Mouse (Mus musculus) right cerebral cortex, postnatal 4 days (tissue): ENCODE data around the gene Ctbs.
"Not testable (repeated sequence)": the region's sequence is repeated elsewhere in the genome, so short reads cannot be mapped to it uniquely, and the experiment has no call there.

ENCODE experiments used
- DNase-seq: peaks from one replicate; pipeline ENCODE4 v3.0.0-alpha.2; 2022

Gene Ctbs

DNA sequence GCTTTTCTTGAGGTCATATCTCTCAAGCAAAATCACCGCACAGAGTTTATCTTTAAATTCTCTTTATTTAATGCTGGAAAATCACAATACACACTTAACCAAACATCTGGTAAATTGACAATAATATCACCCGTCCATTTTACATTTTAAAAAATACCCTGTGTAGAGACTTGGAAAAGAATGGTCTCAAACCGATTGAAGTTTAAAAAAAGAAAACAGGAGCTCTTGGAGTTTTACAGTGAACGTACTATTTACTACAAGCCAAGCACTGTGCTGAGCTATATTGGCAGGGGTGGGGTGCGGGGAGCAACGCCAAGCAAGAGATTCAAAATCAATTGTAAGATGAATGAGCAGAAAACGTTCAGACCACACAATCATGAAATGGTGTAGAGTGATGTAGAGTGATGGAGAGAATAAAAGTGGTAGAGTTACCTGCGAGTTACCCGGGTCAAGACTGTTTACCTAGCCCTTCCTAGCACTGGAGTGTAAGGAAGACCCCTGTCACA lies at the start of gene Ctbs:
Ctbs (plus strand) TSS at position 51 of the 506 bp plus-strand sequence.
- DNase-seq, result no peak

DNA sequence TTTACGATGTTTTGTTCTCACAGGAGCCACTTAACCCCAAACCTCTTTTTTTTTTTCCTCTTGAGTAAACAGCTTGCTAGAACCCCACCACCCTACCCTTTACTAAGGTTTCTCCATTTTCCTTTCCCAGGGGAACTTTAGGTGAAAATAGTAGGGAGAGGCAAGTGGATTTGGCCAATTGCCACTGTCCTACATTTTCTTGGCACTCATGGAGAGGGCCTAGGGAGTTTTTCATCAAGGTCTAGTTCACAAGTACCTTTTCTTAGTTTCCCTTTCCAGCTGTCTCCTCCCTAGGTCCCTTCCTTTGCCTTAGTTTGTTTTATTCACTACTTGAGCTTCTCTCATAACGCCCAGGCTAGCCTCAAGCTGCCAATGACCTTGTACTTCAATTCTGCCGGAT lies 45.8 kb upstream of the Ctbs start:
- DNase-seq, result no peak

DNA sequence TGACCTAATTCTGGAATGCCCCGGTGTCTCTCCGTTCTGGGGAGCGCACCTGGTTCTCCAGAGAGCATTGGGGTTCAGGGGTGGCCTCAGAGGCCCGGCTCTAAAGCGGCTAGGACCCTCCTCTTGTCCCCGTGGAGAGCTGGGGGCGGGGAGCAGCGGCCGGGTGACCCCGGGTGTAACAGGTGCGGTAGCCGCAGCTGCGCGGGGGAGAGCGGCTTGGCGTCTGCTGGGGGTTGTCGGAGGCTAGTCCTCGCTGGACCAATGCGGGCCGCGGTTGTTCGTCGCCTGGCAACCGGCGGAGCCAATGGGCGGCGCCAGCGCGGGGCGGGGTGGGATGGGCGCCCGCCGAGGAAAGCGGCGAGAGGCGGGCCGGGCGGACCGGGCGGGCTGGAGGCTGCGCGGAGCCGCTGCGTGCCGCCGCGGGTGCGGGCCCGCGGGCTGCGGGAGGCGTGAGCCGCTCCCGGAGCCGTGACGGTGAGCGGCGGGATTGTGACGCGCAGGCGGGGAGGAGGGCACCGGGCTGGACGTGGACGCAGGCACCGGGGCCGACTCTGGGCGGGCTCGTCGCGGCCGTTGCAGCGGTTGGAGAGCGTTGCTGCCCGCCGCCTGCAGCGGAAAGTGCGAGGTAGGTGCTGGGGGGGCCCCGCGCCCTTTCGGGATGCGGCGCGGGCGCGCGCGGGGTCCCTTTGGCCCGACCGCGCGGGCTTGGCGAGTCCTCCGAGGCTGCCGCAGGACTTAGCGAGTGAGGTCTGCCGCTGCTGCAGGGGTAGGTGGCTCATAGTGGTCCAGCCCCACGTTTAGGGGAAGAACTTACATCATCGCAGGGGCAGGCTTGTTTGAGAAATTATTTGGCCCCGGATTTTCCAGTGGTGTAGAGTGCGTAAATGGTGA lies 45.0 kb upstream of the Ctbs start, which contains the start of gene Ssx2ip:
Ssx2ip (plus strand) TSS at position 332 of the 891 bp plus-strand sequence.
- DNase-seq, result peak; percentile 100

DNA sequence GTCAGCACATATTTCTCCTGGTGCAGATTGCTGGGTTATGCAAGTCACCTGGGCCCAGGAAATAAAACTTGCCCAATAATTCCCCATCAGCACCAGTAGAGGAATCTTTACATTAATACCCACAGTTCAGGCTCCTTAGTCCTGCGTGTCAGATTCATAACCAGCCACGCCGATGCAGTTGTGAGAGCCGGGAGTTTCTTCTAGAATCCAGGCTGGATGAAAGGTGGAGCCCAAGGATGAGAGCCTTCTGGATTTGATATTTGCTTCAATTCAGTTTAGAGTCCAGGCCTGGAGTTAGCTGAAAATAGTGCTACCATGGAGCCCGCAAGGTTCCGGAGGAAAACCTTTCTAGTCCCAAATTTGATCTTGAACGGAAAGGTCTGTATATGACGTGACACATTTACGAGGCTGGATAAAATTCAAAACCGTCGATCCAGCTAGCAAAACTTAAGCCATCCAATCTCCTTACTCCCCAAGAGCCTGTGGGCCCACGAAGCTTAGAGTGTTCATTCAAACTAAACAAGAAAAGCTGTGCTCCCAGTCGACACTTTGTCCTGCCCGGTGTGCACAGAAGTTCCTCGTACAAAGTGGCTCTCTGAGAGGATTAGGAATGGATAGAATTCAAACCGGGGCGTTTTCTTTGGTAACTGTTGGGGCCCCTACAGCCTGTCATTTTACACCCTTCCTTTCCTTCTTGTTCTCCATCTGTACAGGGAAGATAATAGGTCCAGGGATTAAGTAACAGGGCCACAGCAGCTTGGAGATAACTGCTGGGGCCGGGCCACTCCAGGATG lies 44.2 kb upstream of the Ctbs start:
- DNase-seq, result no peak

DNA sequence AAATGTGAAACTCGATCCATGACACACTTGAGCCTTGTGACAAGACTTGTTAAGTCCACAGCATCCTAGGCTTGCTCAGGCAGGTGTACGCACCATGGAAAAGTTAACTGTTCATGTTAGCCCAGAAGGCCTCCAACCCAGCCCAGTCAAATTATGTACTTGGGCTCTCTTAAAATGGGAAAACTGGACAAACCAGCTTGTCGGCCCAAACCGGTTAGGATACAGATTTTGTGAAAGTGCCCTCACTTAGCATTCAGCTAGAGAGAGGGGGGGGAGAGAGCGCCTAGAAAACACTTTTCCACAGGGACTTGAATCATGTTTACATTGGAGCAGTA lies 43.6 kb upstream of the Ctbs start:
- DNase-seq, result no peak

DNA sequence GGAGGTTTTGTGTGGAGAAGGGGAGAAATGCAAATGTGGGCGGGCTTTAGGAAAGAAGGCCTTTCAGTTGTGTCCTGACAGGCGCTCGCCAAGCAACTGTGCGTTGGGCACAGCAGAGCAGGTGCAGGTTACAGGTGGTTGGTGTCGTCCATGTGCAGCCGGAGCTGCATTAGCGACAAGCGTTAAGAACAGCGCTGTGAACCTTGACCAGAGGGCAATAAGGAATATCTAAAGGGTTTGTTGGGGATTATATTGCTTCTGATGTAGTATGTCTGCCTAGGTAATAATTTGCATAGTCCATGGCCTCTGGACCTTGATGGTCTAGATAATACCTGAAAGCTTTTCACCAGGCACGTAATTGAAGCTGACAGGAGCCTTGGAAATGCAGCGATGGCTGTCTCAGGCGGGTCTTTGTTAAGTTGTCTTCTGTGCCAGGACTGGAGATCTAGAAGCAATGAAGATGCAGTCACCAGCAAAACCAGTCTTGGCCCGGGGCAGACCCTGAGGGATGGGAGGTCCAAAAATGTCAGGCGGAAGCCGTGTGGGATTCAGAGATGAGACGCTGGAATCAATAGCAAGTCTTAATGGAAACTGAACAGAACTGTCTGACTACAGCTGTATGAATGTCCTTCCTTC lies 42.4 kb upstream of the Ctbs start:
- DNase-seq, result no peak

DNA sequence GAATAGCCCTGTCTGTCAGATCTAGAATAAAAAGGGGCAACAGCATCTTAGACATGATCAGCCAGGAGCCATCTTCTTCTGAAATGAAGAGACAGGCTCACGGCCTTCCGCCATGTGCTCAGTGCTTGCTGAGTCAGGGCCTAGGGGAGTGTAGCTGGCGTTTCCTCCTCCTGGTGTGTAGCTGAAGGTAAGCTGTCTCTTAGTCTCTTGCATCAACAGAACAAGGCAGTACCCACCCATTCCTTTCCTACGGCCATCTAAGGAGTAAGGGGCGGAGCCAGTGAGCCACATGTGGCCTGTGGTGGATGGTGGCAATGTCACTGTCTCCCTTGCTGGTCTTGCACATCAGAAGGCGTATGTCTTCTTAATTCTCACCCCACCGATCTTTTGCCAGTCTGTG lies 39.5 kb upstream of the Ctbs start:
- no peak for DNase-seq

DNA sequence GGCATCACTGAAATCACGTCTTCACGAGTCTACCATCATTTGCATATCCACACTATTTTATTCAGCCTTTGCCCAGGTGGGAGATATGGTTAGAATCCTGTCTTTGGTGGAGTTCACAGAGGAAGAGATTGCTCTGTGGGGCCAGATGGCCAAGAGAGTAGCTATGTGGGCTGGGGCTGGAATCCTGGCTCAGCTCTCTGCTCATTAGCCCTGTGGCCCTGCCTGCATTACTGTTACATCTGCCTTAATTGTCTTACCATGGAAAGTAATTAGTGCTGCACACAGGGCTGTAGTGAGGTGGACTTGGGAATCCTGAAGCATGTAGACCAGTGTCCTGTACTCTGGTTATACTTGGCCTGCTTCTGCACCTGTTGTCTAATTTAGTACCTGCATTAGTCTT lies 37.6 kb upstream of the Ctbs start:
- no peak for DNase-seq

DNA sequence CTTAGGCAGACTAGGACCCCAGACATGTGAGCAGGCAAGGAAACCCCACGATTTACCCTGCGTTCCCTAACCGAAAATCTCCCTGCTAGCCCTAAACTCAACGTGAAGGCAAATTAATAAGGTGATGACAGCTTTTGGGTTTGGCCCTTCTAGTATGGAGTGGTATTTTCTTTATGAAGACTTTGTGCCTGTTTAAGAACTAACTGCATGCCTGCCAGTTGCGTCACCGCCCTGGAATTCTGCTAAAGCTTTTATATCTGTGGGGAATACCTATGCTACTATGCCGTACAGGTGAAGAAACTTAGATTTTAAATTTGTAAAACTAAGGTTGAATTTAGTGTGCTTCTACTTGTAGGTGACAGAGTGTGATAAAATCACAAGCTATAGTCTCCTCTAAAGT lies 37.1 kb upstream of the Ctbs start:
- DNase-seq, result no peak

DNA sequence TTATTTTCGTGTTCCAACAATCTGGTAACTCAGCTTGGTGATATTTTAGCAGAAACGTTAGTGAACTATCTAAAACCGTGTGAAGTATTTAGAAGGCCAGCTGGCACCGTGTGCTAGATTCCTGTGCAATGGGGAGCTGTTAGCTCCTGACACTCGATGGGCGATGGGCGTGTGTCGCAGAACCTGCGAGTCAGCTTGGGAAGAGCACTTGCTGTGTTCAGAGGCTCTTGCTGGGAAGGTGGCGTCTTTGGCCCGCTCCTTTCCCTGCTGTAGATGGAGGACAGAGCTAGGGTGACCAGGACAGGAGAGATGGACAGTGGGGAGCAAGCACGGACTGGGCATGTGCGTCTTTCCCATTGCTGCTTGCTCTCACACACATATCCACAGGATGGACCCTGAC lies 36.6 kb upstream of the Ctbs start:
- DNase-seq, result no peak

DNA sequence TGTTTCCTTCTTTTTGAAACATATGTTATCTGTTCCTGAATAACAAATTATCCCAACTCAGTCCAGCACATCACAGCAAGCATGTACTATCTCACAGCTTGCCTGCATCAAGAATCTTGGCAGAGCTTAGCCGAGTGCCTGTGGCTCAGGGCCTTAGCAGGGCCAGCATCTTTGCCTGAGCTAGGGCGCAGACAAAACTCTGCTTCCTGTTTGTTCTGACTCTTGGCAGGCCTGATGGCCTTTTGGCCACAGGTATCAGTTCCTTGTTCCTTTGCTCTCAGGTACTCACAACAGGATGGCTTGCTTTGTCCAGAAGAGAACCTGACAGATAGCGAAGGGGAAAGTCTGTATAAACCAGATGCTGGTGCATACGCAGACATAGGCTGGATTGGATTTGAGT lies 35.6 kb upstream of the Ctbs start:
- DNase-seq, result no peak

DNA sequence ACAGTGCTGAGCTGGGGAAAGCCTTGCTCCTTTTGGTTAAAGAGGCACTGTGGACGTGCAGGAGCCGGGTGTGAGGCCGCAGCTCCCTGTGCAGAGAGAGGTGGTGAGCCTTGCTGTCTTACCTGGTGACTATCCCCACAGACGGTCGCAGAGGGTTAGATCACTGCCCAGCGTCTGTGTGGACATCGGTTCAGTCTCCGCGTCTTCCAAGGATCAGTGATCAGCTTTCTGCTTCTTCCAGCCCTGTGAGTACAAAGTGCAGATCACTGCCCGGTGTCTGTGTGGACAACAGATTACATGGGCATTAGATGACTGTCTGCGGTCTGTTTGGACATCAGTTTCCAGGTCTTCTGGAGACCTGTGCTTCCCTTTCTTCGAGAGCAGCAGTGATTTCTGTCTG lies 35.0 kb upstream of the Ctbs start:
- DNase-seq, result no peak

DNA sequence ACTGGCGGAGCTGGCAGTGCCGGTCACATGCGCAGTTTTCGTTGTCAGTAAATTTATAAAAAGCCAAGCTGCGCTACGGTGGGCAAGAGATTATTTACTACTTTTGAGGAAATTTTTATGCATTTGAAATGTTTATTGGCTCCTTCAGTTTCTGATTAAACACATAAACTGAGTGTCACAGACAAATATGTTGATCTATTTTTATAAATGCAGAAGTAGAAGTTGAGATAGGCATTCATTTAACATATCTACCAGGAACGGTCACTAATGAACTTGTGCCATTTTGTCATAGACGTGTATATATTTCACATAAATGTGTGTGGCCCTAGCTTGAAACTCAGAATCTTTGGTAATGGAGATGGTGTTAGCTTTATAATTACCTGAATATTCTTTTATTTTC lies 31.7 kb upstream of the Ctbs start:
- no peak for DNase-seq

DNA sequence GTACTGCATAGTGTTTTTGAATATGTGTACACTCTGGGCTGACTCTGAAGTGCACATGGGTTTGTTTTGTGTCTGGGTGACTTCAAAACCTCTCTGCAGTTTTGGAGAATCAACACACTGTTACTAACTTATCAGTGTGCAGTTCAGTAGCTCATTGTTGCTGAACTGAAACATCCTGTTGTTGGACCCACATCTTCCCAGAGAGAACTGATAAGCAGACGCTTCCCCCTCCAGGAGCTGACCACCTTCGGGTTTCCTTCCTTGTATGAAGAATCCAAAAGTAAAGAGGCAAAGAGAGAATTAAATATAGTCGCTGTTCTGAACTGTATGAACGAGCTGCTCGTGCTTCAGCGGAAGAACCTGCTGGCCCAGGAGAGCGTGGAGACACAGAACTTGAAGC lies 30.7 kb upstream of the Ctbs start:
- DNase-seq, result no peak

DNA sequence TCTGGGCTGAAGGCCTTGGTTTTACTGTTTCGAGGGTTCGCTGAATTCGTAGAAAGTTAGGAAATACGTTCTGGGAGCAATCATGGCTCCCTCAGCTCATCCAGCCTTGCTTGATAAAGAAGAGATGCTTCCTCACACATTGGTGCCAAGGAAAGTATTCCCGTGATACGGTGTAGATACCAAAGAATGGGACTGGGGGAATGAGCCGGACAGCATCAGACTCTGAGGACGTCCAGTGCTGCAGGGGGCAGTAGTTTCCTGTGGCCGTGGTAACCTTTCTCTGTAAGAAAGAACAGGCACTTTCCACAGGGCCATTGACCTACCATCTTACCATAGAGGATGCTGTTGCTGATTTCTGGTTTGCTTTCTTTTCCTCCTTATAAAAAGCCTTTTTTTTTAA lies 30.1 kb upstream of the Ctbs start:
- DNase-seq, result no peak

DNA sequence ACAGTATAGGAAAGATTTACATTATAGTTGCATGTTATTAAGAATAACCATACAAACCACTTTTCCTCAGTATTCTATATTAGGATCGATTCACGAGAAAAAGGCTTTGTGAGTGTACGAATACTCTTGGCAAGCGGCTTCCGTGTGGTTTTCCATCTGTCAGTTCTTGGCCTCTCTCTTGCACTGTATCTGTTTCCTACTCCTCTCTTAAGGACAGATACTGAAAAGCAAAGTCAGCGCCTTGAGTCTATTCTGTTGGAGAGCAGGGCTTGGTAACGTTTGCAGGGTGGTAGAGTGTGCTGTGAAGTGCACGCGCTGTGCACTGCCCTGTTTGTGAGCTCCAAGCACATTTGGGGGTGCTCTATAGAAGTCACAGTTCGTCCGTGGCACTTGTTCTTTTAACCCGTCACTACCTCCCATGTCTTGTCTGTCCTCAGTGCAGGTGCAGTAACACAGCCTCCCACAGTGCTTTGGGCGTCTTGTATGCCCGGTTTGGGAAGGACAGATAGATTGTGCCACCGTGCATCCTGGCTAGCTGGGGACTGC lies 29.5 kb upstream of the Ctbs start:
- DNase-seq, result no peak

DNA sequence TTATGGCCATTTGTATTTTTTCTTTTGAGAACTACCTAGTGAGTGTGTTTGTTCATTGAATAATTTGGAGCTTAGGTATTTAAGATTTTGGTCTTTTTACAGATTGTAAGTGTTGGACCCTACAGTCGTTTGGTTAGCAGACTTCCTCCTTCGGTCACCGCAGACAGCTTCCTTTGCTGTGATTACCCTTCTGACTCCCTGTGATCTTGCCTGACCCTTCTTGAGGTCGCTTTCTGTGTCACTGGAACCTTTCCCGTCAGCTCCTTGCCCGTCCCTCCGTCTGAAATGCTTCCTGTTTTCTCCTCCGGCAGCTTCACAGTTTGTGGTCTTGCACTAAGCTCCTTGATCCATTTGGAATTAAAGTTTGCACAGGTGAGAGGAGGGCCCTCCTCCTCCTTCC lies 27.8 kb upstream of the Ctbs start:
- DNase-seq, result no peak

DNA sequence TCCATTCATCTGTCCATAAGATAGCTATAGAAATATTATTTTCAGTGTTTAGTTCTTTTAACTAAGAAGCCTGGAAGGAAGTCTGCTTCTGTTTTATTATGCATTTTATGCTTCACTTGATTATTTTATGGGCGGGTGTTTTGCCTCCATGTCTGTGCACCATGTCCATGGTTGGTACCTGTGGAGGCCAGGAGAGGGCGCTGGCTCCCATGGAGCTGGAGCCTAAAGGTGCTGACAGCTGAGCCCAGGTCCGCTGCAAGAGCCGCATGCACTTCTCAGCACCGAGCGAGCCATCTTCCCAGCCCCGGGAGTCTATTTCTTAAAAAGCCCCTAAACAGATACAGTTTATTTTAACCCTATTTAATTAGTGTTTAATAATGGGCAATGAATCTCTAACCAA lies 25.9 kb upstream of the Ctbs start:
- DNase-seq, result no peak

DNA sequence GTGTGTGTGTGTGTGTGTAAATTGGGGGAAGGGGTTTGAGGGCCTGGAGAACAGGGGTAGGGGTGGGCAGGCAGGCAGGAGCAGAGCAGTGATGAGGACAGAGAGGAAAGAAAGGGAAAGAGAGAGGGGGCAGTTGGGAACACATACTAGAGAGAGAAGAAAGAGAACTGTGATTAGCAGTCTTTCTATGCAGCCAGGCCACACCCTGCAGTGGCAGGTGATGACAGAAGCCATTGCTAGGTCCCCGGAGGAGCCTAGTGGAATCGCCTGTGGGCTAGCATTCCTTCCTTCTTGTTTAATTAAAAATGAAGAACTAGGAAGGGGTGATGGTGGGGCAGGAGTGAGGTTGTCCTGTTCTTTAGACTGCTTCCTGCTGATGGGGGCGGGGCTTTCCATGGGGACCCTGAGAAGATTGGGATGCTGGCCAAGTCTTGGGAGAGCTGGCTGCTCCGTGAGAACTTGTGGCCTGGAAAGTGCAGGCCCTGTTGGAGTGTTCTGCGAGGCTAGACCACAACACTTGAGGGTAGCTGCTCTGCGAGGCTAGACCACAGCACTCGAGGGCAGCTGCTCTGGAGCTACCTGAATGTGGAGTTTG lies 25.2 kb upstream of the Ctbs start:
- no peak for DNase-seq

DNA sequence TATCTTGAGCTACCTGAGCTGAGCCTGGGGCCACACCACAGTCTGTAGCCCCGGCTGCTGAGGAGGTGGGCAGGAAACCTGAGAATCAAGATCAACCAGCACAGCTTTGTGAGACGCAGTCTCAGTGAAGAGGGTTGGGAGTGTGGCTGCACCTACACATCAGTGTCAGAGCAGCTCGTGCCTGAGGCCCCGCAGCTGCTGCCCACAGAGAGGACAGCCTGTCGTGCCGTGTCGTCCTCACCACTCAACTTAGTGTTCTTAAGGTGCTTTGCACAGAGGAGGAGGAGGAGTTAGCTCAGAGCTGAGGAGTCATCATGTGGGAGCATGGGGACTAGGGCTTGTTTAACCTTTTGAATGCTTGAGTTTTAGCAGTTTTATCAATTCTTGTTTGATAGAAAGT lies 23.7 kb upstream of the Ctbs start:
- DNase-seq, result no peak

DNA sequence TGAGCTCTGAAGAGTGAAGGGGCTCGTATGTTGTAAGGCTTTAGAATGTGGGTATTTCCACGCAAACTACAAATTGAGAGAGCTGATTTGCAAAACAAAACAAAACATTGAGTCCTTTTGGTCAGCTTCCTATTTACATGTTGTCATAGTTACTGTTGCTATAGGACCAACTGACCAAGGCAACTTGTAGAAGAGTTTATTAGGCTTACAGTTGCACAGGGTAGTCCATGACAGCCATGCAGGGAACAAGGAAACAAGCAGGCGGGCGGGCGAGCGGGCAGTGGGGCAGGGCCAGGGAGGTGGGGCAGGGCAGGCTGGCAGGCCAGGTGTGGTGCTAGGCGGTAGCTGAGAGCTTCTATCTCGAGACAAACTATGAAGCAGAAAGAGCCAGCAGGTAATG lies 23.1 kb upstream of the Ctbs start:
- DNase-seq, result no peak

DNA sequence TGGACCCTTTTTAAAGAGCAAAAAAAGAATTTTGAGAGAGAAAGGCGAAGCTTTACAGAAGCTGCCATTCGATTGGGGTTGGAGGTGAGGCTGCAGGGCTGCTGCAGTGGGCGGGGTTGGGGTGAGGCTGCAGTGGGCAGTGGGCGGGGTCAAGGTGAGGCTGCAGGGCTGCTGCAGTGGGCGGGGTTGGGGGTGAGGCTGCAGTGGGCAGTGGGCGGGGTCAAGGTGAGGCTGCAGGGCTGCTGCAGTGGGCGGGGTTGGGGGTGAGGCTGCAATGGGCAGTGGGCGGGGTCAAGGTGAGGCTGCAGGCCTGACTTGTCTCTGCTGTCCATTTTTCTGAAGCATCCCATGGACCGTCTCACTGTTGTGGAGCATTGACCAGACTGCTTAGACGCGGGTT lies 16.5 kb upstream of the Ctbs start:
- DNase-seq, result not testable (repeated sequence)
